Mouse (Mus musculus): ENCODE measurements around the gene Nrxn3.

Gene Nrxn3

DNA sequence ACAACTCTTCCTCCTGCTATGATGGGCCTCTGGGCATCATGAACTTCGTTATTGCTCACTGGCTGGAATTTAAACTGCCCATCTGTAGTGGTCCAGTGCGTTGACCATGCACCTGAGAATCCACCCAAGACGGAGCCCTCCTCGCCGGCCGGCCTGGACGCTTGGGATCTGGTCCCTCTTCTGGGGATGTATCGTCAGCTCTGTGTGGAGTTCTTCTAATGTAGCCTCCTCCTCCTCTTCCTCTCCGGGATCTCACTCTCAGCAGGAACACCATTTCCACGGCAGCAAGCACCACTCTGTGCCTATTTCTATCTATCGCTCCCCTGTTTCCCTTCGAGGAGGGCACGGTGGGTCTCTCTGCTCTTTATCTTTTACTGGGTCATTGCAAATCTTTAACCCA is 1090.6 kb downstream of the Nrxn3 start:
- no peak for DNase-seq (ENCODE audit: low spot score in 2 of 2)

DNA sequence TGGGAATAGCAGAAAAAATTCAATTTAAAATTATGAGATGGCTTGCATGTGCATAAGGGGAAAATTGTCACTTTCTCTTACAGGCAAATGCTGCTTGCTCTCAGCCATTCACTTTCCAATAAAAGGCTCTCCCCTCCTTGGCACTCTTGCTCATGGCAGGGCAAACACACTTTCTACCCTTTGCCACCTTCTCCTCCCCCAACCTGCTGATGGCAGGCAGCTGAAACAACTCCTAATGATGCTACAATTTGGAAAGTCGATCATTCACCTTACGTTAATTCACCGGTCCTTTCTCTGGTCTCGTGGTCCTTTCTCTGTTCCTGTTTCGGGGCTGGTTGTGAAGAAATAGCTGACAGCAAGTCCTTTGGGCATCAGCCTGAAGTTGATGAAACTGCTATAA is 1091.0 kb downstream of the Nrxn3 start:
- no peak for DNase-seq (ENCODE audit: low spot score in 2 of 2)

DNA sequence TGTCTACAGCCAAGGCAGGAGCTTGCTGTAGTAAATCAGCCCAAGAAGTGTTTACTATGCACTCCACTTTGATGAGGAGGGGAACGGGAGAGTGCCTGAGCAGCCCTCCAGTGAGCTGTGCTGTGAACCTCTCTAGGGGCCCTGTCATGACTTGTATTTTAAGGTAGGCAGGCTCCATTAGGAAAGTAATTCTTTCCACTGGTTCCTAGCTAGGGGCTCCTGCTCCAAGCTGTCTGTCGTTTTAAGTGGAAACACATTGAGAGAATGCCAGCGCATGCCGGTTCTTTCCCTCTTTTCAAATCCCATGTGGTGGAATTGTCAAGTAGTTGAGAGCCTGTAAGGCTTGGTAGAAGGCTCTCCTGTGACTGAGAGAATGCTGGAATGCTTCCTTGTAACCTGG is 1091.9 kb downstream of the Nrxn3 start:
- DNase-seq (ENCODE audit: low spot score in 2 of 2), result no peak

DNA sequence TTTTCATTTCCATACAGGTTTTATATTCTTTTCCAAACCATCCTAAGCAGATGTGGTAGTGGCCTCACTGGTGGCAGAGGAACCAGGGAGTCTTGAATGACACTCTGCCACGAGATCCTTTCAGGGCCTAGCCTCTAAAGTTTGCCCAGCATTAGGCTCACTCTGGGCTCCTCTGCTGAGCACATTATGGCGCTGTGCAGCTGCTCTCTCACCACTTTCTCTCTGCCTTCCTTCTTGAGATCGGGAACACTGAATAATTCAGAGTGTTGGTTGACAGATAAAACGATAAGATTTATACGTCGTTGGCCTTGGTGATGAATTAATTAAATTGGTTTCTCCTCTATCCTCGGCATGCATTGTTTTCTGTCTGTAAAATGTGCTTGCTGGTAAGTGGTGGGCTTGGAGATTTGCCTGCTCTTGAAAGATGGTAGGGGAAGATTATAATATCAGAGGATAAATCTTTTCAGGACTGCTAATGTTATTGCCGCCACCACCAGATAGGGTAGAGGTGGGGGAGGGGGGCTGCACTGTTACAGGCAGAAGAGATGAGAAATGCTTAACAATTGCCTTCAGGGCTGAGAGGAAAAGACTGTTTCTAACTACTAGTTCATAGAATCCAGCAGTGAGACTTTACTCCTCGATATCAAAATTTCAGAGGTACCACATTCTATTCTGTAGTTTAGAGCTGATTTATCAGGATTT is 1094.5 kb downstream of the Nrxn3 start:
- no peak for DNase-seq (ENCODE audit: low spot score in 2 of 2)

DNA sequence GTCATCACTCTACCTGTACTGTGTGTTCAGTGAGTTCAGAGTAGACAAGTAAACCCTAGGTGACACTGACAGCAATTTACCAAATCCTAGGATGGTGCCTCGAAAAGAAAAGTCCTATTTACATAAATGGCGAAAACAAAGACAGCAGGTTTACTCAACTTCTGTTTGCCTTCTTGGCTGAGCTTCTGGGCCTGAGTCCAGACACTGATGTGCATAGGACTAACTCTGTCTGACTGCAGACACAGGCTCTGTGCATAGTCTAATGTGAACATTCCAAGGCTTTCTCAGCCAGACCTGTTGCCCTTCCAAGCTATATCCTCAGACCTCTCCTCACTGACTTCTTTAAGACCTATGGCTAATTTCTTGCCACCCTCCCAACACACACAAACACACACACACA is 1095.5 kb downstream of the Nrxn3 start:
- DNase-seq (ENCODE audit: low spot score in 2 of 2), result no peak

DNA sequence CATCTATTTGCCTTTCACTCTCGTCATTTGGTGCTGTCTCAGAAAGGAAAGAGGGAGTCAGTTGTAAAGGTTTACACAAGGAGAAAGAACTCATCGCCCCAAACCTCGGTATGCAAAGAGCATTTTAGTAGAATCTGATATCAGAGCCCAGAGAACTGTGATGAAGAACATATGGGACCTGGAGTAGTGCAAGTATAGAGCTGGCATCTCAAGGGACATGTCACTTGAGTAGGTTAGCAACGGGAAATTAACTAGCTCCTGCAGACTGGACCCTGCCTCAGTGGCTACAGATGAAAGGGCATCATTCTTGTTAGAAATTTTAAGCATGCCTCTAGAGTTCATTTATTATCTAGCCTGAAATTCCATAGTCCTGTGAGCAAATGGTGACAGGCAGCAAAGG is 1099.5 kb downstream of the Nrxn3 start:
- no peak for DNase-seq (ENCODE audit: low spot score in 2 of 2)

DNA sequence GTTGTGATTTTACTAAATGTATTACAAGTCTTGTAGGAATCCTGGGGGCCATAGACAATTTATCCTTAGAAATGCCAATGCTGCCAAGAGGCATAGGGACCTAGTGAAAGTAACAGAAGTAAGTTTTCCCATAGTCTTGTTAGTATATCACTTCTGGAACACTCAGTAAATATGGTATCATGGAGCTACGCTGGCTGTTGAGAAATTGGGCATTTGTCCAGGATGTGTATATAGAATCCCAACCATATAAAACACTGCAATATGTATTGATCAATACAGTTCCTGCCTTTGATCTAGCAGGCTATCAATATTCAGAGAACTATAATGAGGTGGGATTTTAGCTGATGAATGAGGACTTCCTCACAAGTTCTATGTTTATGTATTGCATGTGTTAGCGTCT is 1107.3 kb downstream of the Nrxn3 start:
- no peak for DNase-seq (ENCODE audit: low spot score in 2 of 2)

DNA sequence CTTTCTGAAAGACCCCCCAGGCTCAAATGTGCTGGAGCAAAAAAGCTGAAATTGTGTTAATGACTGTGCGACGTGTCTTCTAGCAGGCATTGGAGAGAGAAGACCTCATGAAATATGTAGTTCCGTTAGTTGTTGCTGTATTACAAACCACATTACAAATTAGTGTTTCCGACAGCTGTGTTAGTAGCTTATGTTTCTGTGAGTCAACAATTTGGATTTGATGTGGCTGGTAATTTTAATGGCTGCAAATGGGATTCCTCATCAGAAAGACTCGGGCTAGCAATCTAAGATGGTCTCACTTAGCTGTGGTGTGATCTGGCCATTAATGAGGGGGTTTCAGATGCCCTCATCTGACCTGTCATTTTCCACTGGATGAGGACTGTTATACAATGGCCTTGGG is 1107.7 kb downstream of the Nrxn3 start:
- no peak for DNase-seq (ENCODE audit: low spot score in 2 of 2)

DNA sequence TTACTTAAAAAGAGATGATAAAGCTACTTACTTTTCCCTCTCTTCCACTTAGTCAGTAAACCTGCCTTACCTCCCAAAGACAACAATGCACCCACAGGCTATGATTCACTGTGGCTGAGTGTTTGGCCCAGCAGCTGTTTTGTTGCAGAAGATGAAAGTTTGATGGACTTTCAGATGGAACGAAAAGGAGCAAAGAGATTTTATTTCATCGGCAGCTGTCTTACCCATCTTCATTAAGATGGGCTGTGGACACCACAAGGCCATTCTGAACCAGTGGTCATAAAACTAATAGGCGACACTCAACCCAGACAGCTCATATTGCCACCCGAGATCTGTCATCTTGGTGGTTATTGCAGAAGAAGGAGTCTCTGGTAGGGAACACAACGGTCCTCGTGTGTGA is 1108.6 kb downstream of the Nrxn3 start:
- DNase-seq (ENCODE audit: low spot score in 2 of 2), result no peak

DNA sequence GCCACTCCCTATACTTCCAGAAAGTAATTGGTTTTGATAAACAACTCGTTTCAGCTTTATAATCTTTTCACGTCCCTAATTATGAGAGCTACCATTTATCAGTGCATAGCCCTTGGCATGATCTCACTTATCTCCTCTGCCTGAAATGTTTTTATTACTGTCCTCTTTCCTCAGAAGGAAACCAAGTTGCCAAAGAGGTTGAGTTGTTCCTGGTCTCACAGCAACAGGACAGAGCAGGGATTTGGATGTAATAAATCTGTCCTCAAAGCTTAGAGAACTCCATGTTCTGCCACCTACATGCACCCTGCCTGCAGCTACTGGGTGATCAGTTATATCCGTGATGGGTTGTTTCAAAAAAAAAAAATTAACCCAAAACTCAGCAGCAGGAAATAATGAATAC is 1113.6 kb downstream of the Nrxn3 start:
- DNase-seq (ENCODE audit: low spot score in 2 of 2), result no peak

DNA sequence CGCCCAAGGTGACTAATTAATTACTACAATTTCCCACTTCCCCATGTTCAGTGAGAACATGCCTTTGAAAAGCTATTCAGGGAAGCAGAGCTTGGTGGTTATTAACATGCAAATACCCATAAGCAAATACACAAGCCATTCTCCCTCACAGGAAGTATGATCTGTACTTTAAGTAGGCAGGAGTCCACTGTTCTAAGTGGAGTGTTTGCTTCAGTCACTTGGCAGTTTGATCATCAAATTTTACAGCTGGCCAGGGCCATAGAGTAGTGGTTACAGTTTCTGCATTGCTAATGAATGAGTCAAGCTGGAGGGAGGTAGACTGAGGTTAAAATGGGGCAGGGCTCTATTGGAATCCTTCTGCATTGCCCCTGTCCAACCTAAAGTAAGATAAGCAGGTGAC is 1120.2 kb downstream of the Nrxn3 start:
- no peak for DNase-seq (ENCODE audit: low spot score in 2 of 2)

DNA sequence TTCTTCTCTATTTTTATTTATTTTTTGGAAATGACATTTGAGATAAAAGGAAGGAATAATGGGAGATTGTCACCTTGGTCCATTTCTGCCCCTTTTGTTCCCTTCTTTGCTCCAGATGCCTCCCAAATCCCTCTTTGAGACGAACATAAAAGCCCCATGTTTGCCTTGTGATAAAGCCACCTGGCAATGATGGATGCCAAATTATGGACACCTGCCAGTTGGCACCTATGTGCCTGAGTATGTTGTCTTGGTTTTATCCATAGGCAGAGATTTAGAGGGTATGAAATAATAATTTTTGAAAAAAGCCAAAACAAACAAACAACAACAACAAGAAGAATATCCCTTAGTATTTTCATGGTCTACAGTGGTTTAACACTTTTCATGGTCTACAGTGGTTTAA is 1125.4 kb downstream of the Nrxn3 start:
- DNase-seq (ENCODE audit: low spot score in 2 of 2), result no peak

DNA sequence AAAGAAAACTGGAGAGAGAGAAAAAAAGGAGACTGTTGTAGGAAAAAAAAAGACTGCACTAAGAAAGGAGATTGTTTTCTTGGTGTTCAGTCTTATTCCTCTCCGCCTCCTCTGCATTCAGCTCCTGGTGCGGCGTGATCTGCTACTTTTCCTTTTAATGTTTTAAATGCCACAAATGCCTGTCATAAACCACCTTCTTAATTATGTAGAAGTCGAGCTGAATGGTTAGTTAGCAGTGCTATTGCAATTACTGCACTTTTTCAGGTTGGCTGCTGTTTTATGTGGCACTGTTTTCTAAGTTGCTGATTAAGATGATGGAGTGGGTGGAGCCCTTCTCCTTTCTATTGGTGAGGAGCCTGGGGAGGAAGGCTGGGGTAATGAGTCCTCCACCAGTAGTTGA is 1131.7 kb downstream of the Nrxn3 start:
- DNase-seq (ENCODE audit: low spot score in 2 of 2), result no peak

DNA sequence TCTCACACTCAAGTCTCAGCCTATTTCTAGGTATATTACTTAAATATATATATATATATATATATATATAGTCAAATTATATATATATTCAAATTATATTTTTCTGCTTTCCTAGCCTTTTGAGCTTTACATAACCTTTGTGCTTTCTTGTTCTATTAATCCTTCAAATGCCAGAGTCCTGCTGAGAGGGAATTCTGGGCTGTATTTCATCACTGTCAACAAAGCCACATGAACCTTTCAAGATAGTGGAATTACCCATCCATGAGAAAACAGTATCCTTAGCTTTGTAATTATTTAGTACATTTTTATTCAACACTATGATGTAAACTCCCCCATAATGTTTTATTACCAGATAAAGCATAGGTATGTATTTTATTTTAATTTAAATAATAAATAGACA is 1144.4 kb downstream of the Nrxn3 start:
- DNase-seq (ENCODE audit: low spot score in 2 of 2), result no peak

DNA sequence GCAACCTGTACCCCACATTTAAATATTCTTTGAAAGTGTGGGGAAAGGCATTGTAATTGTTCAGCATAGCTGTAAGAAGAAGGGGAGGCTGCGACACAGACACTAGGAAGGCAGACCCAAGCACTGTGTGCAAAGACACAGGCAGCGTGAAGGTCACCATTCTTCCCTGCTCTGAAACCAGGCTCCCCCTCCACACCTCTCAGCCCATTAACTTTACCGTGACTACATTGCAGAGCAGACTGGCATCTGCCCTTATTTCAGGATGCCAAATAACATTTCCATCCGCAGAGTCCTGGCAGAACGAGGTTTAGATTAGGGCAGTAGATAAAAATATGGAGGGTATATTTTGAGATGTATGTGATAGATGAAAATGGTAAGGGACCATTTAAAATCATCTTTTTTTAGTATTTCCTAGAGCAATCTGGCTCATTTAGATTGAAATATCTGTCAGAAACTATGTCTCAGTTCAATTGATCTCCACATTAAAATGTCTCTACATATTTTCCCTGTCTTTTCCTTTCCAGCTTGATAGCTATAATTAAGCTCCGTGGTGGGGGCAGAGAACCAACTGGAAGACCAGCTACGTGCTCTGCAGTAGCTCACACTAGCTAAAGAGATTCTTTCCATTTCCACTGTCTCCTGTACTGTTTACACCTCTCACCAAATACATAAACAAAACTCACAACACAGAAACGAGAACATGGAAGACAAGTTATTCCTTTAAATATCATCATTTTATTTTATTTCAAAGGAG is 1160.1 kb downstream of the Nrxn3 start:
- DNase-seq (ENCODE audit: low spot score in 2 of 2), result no peak

DNA sequence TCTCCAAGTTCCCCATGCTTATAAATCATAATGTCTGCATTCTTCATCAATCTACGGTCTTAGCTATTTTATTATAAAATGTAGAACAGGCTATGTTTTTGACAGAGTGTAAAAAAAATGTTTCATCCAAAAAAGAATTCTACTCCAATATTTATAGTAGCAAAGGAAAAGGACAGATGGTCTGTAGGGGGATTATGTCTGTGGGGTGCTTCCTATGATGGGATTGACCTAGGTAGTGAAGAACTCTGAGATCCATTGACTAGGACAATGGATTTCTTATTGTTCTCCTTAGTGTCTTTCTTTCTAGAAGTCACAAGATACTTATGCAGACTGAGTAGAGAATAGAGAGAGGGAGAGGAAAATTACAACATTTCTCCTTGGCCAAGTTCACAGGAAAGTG is 1161.9 kb downstream of the Nrxn3 start:
- DNase-seq (ENCODE audit: low spot score in 2 of 2), result no peak

DNA sequence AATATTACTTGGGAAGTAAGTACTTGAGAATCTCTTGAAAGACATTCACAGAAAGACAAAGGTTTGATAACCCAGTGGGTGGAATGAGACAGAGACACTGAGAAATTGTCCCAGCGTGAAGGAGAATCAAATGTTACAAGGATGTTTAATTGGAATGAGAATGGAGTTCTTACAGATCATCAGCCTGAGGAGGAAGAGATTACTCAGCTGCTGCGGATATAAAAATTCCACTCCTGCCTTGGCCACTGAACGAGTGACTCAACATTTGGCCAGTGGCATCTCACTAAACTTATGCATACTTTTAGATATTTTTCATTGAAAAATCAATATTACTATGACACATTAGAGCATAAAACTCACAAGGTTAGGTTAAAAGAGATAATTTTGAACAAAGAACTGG is 1166.0 kb downstream of the Nrxn3 start:
- no peak for DNase-seq (ENCODE audit: low spot score in 2 of 2)

DNA sequence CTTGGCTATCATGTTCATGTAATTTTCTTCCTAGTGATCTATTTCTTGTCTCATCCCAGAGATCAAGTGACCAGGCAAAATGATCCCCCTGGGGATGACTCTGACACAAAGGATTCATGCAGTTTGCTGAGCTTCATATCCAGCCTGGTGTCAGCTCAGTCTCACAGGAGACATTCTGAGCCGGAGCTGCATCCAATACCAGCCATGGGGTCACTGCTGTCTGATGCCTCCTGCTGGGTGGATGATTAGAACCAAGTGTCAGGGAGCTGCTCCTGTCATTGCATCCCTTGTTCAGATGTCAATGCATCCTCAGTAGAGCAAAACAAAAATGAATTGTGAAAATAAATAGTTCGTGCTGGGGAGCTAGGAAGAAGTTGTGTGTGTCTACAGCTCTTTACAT is 1174.2 kb downstream of the Nrxn3 start:
- DNase-seq (ENCODE audit: low spot score in 2 of 2), result no peak

DNA sequence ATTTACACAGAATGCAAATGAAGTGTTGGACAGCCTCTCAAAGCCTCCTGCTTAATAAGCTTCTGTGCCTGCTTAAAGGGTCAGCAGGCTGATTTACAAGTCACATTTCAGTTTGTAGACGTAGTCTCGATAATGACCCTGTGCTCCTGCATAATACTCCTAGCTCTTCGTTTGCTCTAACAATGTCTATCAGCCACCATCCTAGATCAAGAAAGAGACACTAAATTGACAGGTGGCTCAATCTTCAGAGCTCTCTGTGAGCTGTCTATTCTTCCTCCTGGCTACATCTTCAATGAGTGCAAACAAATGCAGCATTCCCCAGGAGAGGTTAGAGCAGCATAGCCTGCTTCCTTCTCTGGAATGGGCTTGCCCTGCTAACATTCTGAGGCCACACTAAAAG is 1186.9 kb downstream of the Nrxn3 start:
- no peak for DNase-seq (ENCODE audit: low spot score in 2 of 2)

DNA sequence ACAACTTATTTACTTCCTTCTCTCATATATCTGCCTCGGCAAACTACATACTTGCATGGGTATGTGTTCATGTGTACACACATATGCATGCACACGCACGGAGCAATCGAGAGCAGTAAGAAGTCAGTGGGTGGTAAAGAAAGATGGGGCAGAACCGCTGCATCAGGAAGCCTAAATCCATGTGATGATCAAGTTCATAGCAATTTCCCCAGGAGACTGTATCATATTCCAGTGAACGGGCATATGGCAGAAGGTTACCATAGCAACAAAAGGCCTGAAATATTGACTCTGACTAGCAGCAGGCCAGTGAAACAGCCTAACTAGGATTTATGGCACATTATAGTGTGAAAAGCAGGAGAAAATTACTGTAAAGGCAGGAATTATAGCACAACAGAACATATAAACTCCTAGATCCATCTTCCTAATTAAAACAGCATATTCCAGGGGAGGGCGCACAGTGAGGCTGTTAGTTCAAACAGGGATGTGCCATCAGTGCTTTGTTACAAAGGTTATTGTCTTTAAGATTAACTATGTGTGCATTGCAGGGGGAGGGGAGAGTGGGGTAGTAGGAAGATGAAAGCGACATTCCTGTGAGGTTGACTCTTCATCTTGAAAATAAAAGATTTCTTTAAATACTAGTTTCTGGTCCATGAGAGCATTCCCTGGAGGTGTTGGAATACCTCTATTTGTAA is 1195.6 kb downstream of the Nrxn3 start:
- no peak for DNase-seq (ENCODE audit: low spot score in 2 of 2)

DNA sequence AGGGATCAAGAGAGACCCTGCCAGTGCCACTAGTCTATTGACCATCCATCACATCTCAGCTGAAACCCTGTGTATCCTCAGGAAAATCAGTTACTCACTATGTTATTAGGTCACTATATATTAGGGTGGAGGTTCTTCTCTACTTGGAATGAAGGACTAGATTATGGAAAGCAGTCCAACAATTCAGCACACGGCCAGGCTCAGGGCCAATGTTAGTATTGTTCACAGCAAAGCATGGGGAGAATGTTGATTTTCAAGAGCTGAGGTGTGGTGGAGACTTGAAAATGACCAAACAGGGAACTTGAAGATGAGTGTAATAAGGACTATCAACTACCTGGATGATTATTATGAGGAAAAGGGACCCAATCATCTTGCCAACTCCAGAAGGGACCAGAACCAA is 1209.7 kb downstream of the Nrxn3 start:
- DNase-seq (ENCODE audit: low spot score in 2 of 2), result no peak

DNA sequence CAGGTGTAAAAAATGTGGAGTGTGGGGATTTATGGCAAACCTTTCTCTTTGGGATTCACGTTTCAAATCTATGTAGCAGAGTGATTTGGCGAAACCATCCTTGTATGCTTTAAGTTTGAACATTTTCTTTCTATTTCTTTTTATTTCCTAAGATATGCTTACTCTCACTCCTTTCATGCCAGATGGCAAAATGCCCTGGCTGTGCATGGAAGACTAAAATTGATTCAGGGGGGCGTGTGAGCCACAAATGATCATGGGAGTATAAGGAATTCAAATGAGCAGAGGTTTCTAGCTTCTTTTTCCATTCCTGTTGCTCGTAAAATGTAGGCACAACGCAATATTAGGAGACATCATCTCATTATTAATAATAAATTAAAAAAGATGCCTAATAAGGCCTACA is 1211.0 kb downstream of the Nrxn3 start:
- no peak for DNase-seq (ENCODE audit: low spot score in 2 of 2)

DNA sequence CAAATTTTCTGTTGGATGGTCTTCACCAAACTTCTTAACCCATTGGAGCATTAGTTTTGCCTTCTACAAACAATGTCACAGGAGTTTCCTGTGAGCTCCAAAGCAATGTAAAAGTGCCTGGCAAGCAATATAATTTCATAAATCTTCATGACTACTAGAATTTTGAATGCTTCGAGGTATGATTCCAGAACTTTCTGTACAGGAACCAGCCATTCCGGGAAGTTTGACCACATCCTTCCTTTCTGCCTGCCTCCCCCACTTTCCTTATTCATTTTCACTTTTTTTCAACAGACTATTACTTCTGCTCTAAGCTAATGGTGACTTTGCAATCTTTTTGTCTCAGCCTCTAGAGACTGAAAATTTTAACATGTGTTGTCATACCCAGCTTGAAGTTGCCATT is 1218.1 kb downstream of the Nrxn3 start:
- no peak for DNase-seq (ENCODE audit: low spot score in 2 of 2)

Data from heart, adult 9 months (tissue).